Mouse (Mus musculus) hindbrain, postnatal 0 days (tissue): Measurements from ENCODE around the gene Pif1. TPM values are rescaled to one million over a fixed set of nuclear protein-coding genes. Genes with fewer than 3 reads are reported as not detected.

Source experiments
- ATAC-seq: fragments of 200-750 bp; cut with Nextera tagmentation; 2 replicates; pipeline ENCODE4 v1.8.0; 2017; ENCODE audit warnings: mild to moderate bottlenecking, moderate TSS enrichment, moderate library complexity
- DNase-seq: peaks from one replicate; pipeline ENCODE4 v3.0.0-alpha.2; 2015; ENCODE audit warnings: low spot score
- H3K27ac ChIP-seq: fragments of 300-500 bp; sonication (generic); 2 replicates; pipeline ENCODE4 v1.5.1; 2014; ENCODE audit warnings: mild to moderate bottlenecking
- H3K27me3 ChIP-seq: fragments of 300-500 bp; sonication (generic); 2 replicates; pipeline ENCODE4 v1.6.1; 2014; ENCODE audit warnings: low read length, mixed read lengths; ENCODE audit not compliant: insufficient read depth
- H3K36me3 ChIP-seq: fragments of 300-500 bp; sonication (generic); 2 replicates; pipeline ENCODE4 v1.6.1; 2014; ENCODE audit warnings: low read length, mixed read lengths; ENCODE audit not compliant: insufficient read depth
- H3K4me1 ChIP-seq: fragments of 300-500 bp; sonication (generic); 2 replicates; pipeline ENCODE4 v1.6.1; 2014; ENCODE audit warnings: antibody characterized with exemption, low read length, mixed read lengths; ENCODE audit not compliant: insufficient read depth
- H3K4me2 ChIP-seq: fragments of 300-500 bp; sonication (generic); 2 replicates; pipeline ENCODE4 v1.6.1; 2014; ENCODE audit warnings: low read depth, mild to moderate bottlenecking, low read length, moderate library complexity, mixed read lengths
- H3K4me3 ChIP-seq: fragments of 300-500 bp; sonication (generic); 2 replicates; pipeline ENCODE4 v1.5.1; 2014; ENCODE audit warnings: low read length
- H3K9ac ChIP-seq: fragments of 300-500 bp; sonication (generic); replicated peaks from 2 replicates; pipeline ENCODE4 v1.6.1; 2014; ENCODE audit warnings: mild to moderate bottlenecking, low read length, moderate library complexity, mixed read lengths
- H3K9me3 ChIP-seq: fragments of 300-500 bp; sonication (generic); 2 replicates; pipeline ENCODE4 v1.6.1; 2016; ENCODE audit warnings: low read length, mixed read lengths
- CTCF ChIP-seq: IDR thresholded peaks from 2 replicates; pipeline ENCODE4 v1.5.1; 2016; ENCODE audit warnings: antibody characterized with exemption, control low read depth, low read depth
- WGBS: fragments of 180-500 bp; shearing (Covaris S2); extraction: QIAGEN DNeasy Blood & Tissue Kit; methylation state at CpG from one replicate; pipeline ENCODE4 v1.1.7; 2014; 5-methylcytosine and 5-hydroxymethylcytosine counted together
- polyA plus RNA-seq: library from polyadenylated mRNA; unstranded; fragments of >200 nt; fragmentation: Nextera tagmentation; extraction: Ambion mirVana; gene quantifications from 2 replicates; pipeline ENCODE4 v1.2.1, GENCODE M21; 2015
- total RNA-seq: library from RNA; depleted of rRNA; stranded (reverse); fragments of >200 nt; gene quantifications from 2 replicates; pipeline ENCODE4 v1.2.3, GENCODE M21; 2014

Gene Pif1
- total and polyA plus RNA-seq, 2 experiments from 2014 or later = 2.4 to 15.2 TPM

GRCm38 (mm10) chr9:65569491-65569971, 17.4 kb upstream of the Pif1 start:
- Histone ChIP-seq H3K9ac (no peak overlapping the region), H3K9me3 (no peaks in the 10 kb centered on the region), H3K27me3 (no peaks in the 10 kb centered on the region), H3K4me1 (no peaks in the 10 kb centered on the region), H3K4me3 (no peak overlapping the region), H3K36me3 (no peaks in the 10 kb centered on the region), H3K4me2 (no peak overlapping the region), H3K27ac (no peak overlapping the region)
- DNase-seq = no peak
- TF ChIP-seq CTCF = no peak
- WGBS = 79% methylated on average over 6 of the region's 6 CpGs
- no peak for ATAC-seq

GRCm38 (mm10) chr9:65572837-65573236, 14.1 kb upstream of the Pif1 start:
- Histone ChIP-seq H3K9me3 (no peaks in the 10 kb centered on the region), H3K9ac (no peak overlapping the region), H3K36me3 (no peaks in the 10 kb centered on the region), H3K4me1 (no peaks in the 10 kb centered on the region), H3K27me3 (no peaks in the 10 kb centered on the region), H3K4me3 (no peak overlapping the region), H3K4me2 (no peak overlapping the region), H3K27ac (no peak overlapping the region)
- 33% methylated on average over 6 of the region's 6 CpGs for WGBS
- DNase-seq = peak; percentile 15
- no peak for TF ChIP-seq CTCF
- ATAC-seq = no peak

GRCm38 (mm10) chr9:65574513-65575392, 12.2 kb upstream of the Pif1 start:
- TF ChIP-seq CTCF = no peak
- Histone ChIP-seq H3K4me3 (no peak overlapping the region), H3K36me3 (no peaks in the 10 kb centered on the region), H3K4me1 (peaks cover 8% of the 10 kb centered on the region; the same call in 1 of the 2 replicates), H3K27ac (no peak overlapping the region), H3K9ac (no peak overlapping the region), H3K4me2 (no peak overlapping the region), H3K9me3 (no peaks in the 10 kb centered on the region), H3K27me3 (no peaks in the 10 kb centered on the region)
- ATAC-seq = no peak
- 82% methylated on average over 11 of the region's 11 CpGs for WGBS
- DNase-seq = no peak

GRCm38 (mm10) chr9:65575393-65576196, 11.4 kb upstream of the Pif1 start:
- H3K4me1 ChIP-seq = peaks cover 8% of the 10 kb centered on the region; the same call in 1 of the 2 replicates
- H3K27me3 ChIP-seq = no peaks in the 10 kb centered on the region
- ATAC-seq (no peak), DNase-seq (peak; percentile 37)
- TF ChIP-seq CTCF = no peak
- H3K4me3 ChIP-seq = no peak overlapping the region
- H3K36me3 ChIP-seq = no peaks in the 10 kb centered on the region
- no peak overlapping the region for H3K4me2 ChIP-seq
- no peaks in the 10 kb centered on the region for H3K9me3 ChIP-seq
- no peak overlapping the region for H3K27ac ChIP-seq
- WGBS = 63% methylated on average over 8 of the region's 8 CpGs
- H3K9ac ChIP-seq = no peak overlapping the region

- Histone ChIP-seq H3K36me3 (no peaks in the 10 kb centered on the region), H3K4me1 (peaks cover 8% of the 10 kb centered on the region; the same call in 1 of the 2 replicates), H3K4me2 (peak overlapping the region; percentile 26), H3K9me3 (no peaks in the 10 kb centered on the region), H3K27me3 (no peaks in the 10 kb centered on the region), H3K9ac (no peak overlapping the region), H3K4me3 (no peak overlapping the region), H3K27ac (no peak overlapping the region; the same call in 1 of the 2 replicates)
- peak; percentile 41 for DNase-seq
- WGBS = 19% methylated on average over 7 of the region's 7 CpGs
- TF ChIP-seq CTCF = no peak
- ATAC-seq = no peak
Measured at GRCm38 (mm10) chr9:65576861-65577510, 10.0 kb upstream of the Pif1 start.

GRCm38 (mm10) chr9:65577511-65578196, 9.3 kb upstream of the Pif1 start:
- Histone ChIP-seq H3K4me2 (peak overlapping the region; percentile 59), H3K27me3 (no peaks in the 10 kb centered on the region), H3K4me1 (peaks cover 8% of the 10 kb centered on the region; the same call in 1 of the 2 replicates), H3K4me3 (no peak overlapping the region), H3K9me3 (no peaks in the 10 kb centered on the region), H3K36me3 (no peaks in the 10 kb centered on the region), H3K9ac (no peak overlapping the region), H3K27ac (no peak overlapping the region; the same call in 1 of the 2 replicates)
- DNase-seq = no peak
- 87% methylated on average over 4 of the region's 4 CpGs for WGBS
- no peak; the same call in 1 of the 2 replicates for TF ChIP-seq CTCF
- no peak for ATAC-seq
